Mouse (Mus musculus) lung, postnatal 4 days (tissue): ENCODE results near the gene Rps27a.

Source experiments
- DNase-seq, 2 experiments: peaks; one replicate each; pipeline ENCODE4 v3.0.0; 2021

The Rps27a gene

DNA sequence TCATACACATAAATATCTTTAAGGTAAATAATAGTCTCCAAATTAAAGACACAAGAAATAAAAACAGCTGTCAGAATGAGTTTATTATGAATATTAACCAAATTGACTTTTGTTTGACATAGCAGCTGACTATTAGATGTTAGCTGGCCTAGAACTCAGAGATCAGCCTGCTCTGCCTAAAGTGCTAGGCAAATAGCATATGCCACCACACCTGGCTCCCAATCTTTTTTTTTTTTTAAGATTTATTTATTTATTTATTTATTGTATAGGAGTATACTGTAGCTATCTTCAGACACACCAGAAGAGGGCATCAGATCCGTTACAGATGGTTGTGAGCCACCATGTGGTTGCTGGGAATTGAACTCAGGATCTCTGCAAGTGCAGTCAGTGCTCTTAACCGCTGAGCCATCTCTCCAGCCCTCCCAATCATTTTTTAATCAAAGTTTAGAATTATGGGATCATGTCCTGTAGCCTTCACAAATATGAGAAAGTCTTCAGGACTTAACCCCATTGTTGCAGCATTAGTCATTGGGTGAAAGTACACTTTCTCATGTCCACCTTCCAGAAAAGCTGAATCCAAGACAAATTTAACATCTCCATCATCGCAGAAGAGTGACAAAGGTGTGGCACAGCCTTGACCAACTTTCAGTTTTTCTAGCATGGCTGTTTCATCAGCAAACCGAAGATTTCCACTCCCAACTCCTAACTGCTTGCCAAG is 34.9 kb downstream of the Rps27a start:
- DNase-seq = no peak

DNA sequence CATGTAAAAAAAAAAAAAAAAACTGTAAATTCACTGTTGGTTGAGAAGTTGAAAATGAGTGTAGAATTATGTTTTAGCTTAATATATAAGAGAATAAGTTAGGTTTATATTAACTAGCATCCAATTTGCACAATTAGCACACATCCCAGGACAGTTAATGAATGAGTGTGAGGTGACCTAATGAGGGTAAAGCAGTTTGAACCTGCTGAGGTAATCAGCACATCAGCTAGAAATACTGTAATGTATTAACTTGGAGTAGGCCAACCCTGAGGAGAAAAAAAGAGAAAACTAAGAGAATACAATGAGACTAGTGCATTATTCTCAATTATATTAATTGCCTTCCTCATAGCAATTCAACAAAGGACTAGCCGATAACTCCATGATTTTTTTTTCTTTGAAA is 38.5 kb downstream of the Rps27a start:
- no peak for DNase-seq

DNA sequence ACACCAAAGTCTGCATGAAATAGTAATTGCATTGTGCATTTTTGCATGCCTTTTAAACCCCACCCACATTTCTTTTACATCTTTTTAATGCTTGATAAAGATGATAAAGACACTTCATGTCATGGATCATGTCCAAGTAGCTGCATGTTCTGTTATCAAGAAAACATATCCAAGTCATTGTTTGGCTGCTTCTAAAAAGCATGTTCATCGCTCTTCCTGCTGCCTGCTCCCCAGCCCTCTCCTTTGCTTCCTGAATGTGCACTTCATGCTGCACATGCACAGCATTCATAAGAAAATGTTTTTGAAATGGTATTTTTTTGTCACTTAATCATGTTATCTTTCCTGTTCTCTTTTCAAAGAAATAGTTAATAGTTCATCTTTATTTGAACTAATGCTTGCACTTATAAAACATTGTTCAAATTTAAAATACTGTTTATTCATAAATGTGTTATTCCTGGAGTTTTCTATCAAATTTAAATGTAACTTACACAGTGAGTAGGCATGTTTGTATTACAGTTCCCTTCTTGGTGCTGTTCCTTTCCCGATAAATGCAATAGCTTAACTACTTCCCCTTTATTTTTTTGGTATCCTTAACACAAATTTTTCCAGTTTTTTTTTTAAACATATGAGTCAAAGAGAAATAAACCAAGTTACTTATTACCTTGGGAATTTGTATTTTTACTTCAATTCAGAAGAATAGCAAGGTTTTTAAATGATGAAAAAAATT is 42.8 kb downstream of the Rps27a start:
- DNase-seq = no peak

DNA sequence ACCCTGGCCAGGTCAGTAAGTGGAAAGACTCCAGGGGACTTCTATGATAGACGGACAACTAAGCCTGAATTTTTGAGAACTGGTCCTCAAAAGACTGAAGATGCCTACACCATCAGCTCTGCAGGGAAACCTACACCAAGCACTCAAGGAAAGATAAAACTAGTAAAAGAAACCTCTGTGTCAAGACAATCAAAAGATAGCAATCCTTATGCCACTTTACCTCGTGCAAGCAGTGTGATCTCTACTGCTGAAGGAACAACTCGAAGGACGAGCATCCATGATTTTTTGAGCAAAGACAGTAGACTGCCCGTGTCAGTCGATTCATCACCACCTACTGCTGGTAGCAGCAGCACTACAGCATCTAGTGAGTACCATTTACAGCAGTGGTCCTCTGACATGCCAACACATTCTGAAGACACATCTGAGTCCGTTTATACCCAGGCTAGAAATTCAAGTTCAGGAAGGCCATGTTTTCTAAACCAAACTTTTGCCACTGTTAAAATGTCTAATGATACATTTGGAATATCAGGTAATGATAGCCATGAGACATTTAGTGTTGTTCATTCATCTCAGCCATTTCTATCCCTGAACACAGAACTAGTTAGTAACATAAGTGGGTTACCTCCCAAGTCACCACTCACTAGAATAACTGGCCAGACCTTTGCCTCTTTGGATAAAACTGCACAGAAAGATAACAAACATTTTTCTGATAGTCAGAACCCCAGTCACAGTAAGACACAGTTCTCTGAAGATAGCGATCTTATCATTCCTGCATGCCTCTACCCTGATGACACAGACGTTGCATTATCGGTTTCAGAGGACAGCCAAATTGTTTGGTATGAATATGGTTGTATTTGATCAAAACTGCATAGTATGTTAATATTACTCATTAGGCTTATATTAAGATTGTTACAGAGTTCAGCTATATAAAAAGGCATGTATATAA is 43.7 kb downstream of the Rps27a start:
- DNase-seq = no peak

DNA sequence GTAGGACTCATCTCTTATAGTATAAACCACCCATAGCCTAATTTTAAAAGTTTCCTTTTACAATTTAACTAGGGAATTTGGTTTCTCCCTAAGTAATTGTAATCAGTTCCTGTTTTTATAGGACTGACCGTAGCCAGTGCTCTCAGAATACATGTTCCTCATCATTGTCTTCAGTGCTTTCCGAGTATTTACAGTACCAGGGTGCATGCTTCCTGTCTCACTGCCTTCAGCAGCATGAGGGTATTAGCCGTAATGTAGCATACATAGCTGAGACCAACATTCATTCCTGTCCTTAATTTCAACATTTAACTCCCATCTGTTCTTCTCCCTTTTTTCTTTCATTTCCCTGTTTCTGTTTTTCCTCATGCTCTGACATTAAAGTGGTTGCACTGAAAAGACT is 50.9 kb downstream of the Rps27a start:
- no peak for DNase-seq
